Mouse (Mus musculus): Measurements from ENCODE around the gene Jmjd6. TPM values are rescaled to one million over a fixed set of nuclear protein-coding genes. Genes with fewer than 3 reads are reported as not detected.
"Not testable (repeated sequence)": the region's sequence is repeated elsewhere in the genome, so short reads cannot be mapped to it uniquely, and the experiment has no call there.

The Jmjd6 gene
- total RNA-seq, 2 experiments from 2014 or later: 33.4 to 36.3 TPM

- ATAC-seq (ENCODE audit: poor library complexity, severe bottlenecking): no peak
Observed at GRCm38 (mm10) chr11:116826550-116827504, 16.4 kb downstream of the Jmjd6 start.

DNA sequence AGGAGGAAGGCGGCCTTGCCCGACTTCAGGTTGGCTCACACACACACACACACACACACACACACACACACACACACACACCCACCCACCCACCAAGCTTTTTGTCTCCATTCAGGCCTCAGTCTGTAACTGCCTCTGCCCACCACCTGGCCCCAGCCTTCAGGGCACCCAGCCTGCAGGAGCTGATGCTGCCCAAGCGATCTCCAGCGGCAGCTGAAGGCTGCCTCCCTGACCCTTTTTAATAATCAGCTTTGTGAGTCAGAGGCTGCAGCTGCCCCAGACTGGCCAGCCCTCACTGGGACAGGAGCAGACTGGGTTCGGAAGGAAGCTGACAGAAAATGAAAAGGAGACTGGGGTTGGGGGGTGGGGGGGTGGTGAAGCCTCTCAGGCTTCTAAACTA, 18.0 kb downstream of the Jmjd6 start:
- ATAC-seq (ENCODE audit: poor library complexity, severe bottlenecking): no peak

GRCm38 (mm10) chr11:116823885-116824284, 19.4 kb downstream of the Jmjd6 start:
- not testable (repeated sequence) for ATAC-seq (ENCODE audit: poor library complexity, severe bottlenecking)

DNA sequence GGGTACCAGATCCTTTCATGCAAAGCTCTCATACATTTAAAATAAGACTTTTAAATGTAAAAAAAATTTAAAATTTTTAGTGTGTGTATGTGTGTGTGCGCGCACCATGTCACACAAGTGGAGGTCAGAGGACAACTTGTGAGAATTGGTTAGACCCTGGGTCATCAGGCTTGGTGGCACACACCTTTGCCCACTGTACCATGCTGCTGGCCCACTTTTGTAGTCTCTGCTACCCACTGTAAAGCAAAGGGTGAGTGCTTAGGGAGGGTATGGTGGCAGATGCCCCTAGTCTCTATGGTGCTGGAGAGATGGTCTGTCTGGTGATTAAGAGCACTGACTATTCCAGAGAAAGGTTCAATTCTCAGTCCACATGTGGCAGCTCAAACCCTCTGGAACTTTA, 20.0 kb downstream of the Jmjd6 start:
- ATAC-seq (ENCODE audit: poor library complexity, severe bottlenecking): no peak

DNA sequence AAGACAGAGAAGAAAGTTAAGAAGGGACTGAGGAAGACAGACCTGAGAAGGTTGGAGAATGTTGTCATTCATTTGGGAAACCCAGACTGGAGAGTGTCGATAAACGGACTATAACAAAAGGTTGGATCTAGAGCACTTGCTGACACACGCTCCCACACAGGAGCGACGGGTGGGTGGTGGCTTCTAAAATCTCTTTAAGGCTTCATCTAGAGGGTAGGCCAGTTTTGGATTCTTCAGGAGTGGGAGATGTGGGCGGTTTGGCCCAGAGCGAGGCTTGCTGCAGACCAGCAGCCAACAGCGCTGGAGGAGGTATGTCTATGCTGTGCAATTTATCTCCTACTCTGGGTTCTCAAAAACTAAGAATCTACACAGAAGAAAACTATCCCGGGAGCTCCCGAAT, 20.6 kb downstream of the Jmjd6 start:
- ATAC-seq (ENCODE audit: poor library complexity, severe bottlenecking): no peak

- ATAC-seq (ENCODE audit: poor library complexity, severe bottlenecking): no peak
Observed at GRCm38 (mm10) chr11:116822215-116822614, 21.0 kb downstream of the Jmjd6 start.

DNA sequence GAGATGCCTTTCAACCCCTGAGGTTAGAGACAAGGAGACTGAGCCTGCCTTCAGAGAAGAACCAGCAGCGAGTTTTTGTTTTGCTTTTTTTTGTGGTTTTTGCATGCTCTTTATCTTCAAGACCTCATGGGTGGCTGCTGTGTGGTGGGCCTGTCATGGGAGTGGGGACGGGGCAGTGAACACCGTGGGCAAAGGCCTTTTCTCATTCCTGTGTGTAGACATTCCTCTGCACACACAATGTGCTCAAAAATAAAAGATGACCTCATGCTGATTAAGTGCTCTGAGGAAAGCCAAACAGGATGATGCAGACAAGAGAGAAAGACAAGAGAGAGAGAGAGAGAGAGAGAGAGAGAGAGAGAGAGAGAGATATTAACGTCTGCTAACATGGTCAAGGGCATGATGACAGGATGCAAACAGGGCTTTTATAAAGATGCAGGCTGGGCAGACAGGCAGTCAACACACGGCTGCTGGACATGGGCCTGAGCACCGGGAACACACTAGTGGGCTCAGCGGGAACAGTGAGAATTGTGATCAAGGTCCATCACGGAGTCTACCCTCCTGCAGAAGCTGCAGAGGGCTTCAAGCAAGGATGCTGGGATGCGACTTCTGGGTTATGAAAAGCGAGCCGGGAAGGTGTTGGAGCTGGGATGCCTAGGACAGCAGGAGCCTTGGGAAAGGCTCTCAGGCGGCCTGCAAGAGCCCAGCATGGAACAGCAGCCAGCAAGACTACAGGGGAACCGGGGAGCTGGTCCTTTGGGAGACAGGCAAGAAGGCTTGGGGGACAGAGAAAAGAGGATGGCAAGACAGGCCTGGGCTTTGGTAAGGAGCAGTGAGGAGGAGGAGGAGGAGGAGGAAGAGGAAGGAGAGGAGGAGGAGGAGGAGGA, 21.9 kb downstream of the Jmjd6 start:
- ATAC-seq (ENCODE audit: poor library complexity, severe bottlenecking): no peak

DNA sequence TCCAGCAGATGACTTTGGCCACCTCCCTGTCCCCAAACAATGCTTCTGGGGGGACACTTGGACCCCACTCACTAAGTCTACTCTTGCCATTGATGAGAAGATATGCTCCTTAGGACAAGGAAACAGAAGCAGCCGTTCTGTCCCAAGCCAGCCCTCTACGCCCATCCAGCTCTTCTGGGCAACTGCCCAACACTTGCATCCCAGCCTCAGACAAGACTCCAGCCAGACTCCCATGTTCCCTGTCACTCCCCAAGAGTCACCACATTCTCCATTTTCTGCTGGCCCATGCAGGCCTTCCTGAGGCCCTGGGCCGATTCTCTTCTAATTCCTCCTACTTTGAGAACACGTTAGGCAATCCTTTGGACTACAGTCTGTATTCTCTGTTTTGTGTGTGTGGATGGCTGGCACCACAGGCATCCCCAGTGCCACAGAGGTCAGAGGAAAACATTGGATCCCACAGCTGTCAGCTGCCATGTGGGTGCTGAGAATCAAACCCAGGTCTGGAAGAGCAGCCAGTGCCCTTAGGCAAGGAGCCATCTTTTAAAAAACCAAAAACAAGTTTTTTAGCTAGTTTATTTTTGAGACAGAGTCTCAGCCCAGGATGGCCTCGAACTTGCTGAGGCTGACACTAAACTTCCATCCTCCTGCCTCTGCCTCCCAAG, 23.2 kb downstream of the Jmjd6 start:
- no peak for ATAC-seq (ENCODE audit: poor library complexity, severe bottlenecking)

- no peak for ATAC-seq (ENCODE audit: poor library complexity, severe bottlenecking)
Observed at GRCm38 (mm10) chr11:116818722-116819121, 24.5 kb downstream of the Jmjd6 start.

GRCm38 (mm10) chr11:116817567-116817966, 25.7 kb downstream of the Jmjd6 start:
- ATAC-seq (ENCODE audit: poor library complexity, severe bottlenecking): no peak

DNA sequence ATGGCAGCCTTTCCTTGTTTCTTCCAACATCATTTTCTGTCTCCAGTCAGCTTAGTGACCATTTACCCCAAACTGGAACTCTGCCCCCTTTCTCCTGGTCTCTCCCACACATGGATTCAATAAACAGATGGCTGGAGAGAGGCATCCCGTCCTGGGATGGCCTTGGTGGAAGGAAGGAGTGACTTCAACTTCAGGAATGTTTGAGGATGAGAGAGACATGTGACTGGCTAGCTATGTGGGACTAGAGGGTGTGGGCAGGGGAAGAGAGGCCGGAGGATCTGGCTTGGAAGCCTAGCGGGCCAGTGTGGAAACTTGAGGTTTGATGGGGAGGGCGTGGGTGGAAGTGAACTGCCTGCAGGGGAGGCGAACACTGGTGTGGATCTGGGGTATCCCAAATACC, 26.5 kb downstream of the Jmjd6 start:
- ATAC-seq (ENCODE audit: poor library complexity, severe bottlenecking): no peak

GRCm38 (mm10) chr11:116814884-116815415, 28.3 kb downstream of the Jmjd6 start:
- no peak for ATAC-seq (ENCODE audit: poor library complexity, severe bottlenecking)

DNA sequence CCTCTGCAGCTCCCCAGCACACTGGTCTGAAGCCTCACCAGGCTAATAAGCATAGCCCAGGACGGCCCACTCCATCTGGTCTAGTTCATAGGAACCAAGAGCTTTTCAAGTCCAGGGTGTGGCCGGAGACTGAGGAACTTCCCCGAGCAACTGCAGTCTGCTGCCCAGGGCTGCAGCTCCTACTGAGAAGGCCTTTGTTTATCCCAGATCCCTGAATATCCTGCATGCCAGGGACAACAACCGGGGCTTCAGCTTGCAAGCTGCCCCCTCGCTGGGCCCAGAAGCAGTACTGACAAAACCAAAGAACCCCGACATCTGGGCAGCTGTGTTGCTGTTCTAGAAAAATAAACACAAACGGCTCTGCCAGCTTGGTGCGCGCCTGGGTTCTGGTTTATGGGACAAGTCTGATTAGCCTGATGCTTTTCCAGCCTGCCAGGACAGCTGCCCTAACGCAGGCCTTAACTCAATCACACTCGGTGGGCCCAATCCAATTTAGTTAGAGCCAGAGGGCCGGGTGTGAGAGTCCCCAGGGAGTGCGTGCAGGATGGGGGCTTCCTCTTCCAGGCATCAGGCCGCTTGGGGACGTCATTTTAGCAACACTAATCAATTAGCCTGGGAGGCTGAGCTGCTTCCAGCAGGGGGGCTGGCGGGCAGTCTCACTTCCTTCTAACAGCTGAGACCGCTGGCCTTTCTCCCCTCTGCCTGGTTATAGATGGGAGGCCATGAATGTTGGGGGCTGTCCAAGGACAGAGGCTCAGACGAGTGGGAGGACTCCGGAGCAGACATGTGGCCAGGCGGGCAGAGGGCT, 29.0 kb downstream of the Jmjd6 start:
- peak; percentile 44 for ATAC-seq (ENCODE audit: poor library complexity, severe bottlenecking)

DNA sequence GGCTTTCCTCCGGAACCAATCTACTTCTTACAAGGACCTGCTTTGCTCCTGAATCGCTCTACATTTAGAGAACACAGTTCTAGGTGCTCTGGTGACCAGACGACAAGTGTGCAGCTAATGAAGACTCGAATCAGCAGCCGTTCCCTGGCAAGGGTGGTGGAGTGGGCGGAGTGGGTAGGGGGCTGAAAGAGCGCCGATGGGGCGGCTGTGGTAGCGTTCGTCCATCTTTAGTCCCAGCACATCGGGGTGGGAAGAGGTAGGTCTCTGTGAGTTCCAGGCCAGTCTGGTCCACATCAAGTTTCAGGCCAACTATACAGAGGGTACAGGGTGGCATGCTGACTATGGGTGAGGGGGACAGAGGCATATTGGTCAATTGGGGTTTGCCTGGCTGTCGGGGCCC, 29.6 kb downstream of the Jmjd6 start:
- ATAC-seq (ENCODE audit: poor library complexity, severe bottlenecking): no peak

DNA sequence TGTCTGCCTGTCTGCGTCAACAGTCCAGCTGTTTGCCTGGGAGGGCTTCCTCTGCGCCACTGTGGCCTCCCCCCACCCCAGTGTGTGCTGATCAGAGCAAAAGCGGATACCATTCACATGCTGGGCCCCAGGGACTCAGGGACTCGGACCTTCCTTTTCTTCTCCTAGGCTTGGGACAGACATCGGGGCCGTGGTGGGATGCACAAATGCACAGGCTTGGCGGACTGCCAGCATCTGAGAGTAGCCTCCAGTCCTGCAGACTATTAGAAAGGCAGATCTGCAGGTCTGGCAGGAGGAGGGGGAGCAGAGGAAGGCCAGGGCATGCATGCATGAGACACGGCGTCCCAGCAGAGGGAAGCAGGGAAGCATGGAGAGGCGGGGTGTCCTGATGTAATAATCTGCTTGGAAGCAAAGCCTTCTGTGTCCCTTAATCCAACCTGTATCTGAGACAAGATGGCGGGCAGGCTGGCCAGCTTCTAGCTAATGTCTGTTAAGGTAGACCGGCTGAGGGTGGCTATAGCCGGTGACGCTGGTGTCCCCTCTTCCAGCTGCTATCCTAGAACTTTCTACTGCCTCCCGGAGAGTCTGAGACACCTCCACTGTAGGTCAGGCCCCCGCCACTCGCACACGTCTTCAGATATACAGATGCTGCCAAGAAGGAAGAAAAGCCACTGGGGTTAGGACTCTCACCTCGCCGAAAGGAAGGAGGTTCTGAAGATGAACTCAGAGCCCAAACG, 30.3 kb downstream of the Jmjd6 start:
- ATAC-seq (ENCODE audit: poor library complexity, severe bottlenecking): no peak

GRCm38 (mm10) chr11:116810983-116811901, 32.0 kb downstream of the Jmjd6 start:
- peak; percentile 75 for ATAC-seq (ENCODE audit: poor library complexity, severe bottlenecking)

DNA sequence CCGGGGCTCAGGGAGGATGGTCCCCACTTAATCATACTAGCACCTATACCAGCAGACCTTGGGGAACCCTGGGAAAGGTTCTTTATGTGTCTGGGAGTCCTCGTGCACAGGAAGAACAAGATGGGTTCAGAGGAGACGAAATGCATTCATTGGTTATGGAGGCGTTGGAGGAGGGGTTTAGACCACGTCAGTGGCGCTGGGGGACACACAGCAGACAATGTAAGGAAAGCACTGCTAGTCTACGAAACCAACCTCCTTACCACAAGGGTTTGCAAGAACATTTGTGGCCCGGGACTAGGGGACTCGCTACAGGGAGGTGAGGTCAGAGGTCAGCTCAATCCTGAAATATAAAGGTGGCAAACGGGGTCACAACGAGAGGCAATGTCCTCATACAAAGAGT, 32.7 kb downstream of the Jmjd6 start:
- no peak for ATAC-seq (ENCODE audit: poor library complexity, severe bottlenecking)

DNA sequence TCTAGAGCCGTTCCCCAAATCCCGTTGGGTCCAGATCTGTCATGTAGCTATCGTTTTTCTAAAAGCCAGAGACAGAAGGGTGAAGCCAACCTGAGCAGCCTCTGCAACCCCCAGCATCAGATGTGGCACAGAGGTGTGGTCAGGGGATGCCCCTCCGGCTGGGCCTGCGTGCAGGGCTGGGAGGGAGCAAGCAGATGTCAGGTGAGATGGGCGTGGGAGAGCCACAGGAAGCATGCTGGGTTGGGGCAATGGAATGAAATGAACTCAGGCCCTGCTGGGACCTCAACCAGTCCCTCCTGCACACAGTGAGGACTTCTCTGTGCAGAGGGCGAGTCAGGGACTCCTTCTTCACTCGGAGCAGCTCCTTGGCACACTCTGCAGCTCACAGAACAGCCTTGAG, 33.7 kb downstream of the Jmjd6 start:
- ATAC-seq (ENCODE audit: poor library complexity, severe bottlenecking): no peak
